Mouse (Mus musculus) limb, embryonic 15.5 days (tissue): ENCODE measurements around the gene Pik3r5. TPM values are rescaled to one million over a fixed set of nuclear protein-coding genes. Genes with fewer than 3 reads are reported as not detected.

Experiments
- ATAC-seq: fragments of 200-750 bp; cut with Nextera tagmentation; 2 replicates; pipeline ENCODE4 v1.8.0; 2017; ENCODE audit warnings: low read depth, moderate TSS enrichment; ENCODE audit not compliant: insufficient number of reproducible peaks, low FRiP score, low TSS enrichment
- H3K27ac ChIP-seq: fragments of 300-500 bp; sonication (generic); 2 replicates; pipeline ENCODE4 v1.5.1; 2015; ENCODE audit warnings: moderate library complexity, mild to moderate bottlenecking, inconsistent platforms
- H3K27me3 ChIP-seq: fragments of 300-500 bp; sonication (generic); 2 replicates; pipeline ENCODE4 v1.6.1; 2015; ENCODE audit warnings: inconsistent platforms
- H3K36me3 ChIP-seq: fragments of 300-500 bp; sonication (generic); 2 replicates; pipeline ENCODE4 v1.6.1; 2015; ENCODE audit warnings: inconsistent platforms
- H3K4me1 ChIP-seq: fragments of 300-500 bp; sonication (generic); 2 replicates; pipeline ENCODE4 v1.6.1; 2015; ENCODE audit warnings: inconsistent platforms
- H3K4me2 ChIP-seq: fragments of 300-500 bp; sonication (generic); 2 replicates; pipeline ENCODE4 v1.6.1; 2015; ENCODE audit warnings: mild to moderate bottlenecking, inconsistent platforms
- H3K4me3 ChIP-seq: fragments of 300-500 bp; sonication (generic); 2 replicates; pipeline ENCODE4 v1.5.1; 2015; ENCODE audit warnings: mild to moderate bottlenecking, inconsistent platforms
- H3K9ac ChIP-seq: fragments of 300-500 bp; sonication (generic); 2 replicates; pipeline ENCODE4 v1.6.1; 2015; ENCODE audit warnings: inconsistent platforms
- H3K9me3 ChIP-seq: fragments of 300-500 bp; sonication (generic); 2 replicates; pipeline ENCODE4 v1.6.1; 2016; ENCODE audit warnings: inconsistent platforms
- WGBS: fragments of 180-500 bp; shearing (Covaris S2); methylation state at CpG from one replicate; pipeline ENCODE4 v1.1.7; 2015; 5-methylcytosine and 5-hydroxymethylcytosine counted together
- polyA plus RNA-seq: library from polyadenylated mRNA; unstranded; fragments of >200 nt; fragmentation: Nextera tagmentation; extraction: Ambion mirVana; gene quantifications from 2 replicates; pipeline ENCODE4 v1.2.1, GENCODE M21; 2015

Pik3r5 gene
- polyA plus RNA-seq, 1 experiment from 2014 or later = 0.36 TPM

DNA sequence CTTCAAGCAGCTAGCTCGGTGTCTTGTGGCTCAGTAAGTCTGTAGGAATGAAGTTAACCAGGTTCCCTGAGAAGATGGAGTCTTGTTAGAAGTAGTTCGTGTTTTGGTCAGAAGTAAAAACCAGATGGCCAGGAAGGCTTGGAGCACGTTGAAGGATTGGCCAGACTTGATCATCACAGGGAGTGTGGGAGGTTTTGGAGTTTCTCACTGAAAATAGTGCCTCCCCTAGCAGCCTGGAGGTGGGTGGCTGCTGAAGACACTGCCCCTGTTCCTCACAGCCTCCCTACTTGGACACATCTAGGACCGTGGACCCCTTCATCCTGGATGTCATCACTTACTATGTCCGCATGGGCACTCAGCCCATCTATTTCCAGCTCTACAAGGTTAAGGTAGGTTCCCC lies 107.7 kb downstream of the Pik3r5 start:
- no peak overlapping the region for H3K4me3 ChIP-seq
- H3K4me1 ChIP-seq = peaks cover 3% of the 10 kb centered on the region; the same call in 1 of the 2 replicates
- H3K9ac ChIP-seq = no peak overlapping the region
- no peaks in the 10 kb centered on the region for H3K9me3 ChIP-seq
- no peak for ATAC-seq
- no peak overlapping the region for H3K27ac ChIP-seq
- H3K27me3 ChIP-seq = no peaks in the 10 kb centered on the region
- H3K36me3 ChIP-seq = no peaks in the 10 kb centered on the region
- WGBS = 56% methylated on average over 5 of the region's 5 CpGs
- no peak overlapping the region for H3K4me2 ChIP-seq

DNA sequence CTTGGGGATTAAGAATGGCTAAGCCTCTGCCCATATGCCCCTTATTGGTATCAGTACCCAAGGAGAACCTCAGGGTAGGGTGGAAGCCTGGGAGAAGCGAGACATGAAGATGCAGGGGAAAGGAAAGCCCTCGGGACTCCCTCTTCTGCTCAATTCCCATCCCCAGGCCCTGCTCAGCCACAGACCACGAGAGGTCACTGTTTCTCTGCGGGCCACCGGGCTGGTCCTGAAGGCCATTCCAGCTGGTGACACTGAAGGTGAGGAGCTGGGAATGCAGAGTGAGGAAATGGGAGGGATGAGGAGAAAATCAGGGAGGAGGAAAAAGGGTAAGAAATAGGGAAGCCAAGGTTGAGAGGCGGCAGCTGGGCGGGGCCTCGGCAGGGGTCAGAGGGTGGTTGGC lies 112.6 kb downstream of the Pik3r5 start:
- no peak overlapping the region for H3K4me2 ChIP-seq
- no peak for ATAC-seq
- no peak overlapping the region for H3K27ac ChIP-seq
- 10% methylated on average over 8 of the region's 8 CpGs for WGBS
- peaks cover 3% of the 10 kb centered on the region; the same call in 1 of the 2 replicates for H3K27me3 ChIP-seq
- no peaks in the 10 kb centered on the region for H3K9me3 ChIP-seq
- no peaks in the 10 kb centered on the region for H3K36me3 ChIP-seq
- H3K9ac ChIP-seq = no peak overlapping the region
- H3K4me1 ChIP-seq = peaks cover 7% of the 10 kb centered on the region; the same call in 1 of the 2 replicates
- H3K4me3 ChIP-seq = no peak overlapping the region

DNA sequence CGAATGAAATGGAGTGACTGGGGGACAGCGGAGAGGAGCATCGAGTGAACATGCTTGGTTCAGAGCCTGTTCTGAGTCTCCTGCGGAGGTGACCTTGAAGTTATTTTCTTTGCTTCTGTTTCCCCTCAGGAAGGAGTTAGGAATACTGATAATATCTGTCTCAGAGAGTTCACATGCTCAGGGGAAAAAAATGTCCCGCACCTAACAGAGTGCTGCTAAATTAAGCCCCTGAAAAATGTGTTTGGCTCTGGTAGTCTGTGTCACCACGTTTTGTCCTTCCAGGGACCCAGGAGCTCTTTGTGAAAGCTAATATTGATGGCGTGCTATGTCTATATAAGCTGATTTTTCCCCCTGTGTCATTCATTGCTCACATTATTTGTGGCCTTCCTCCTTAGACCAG lies 113.3 kb downstream of the Pik3r5 start:
- no peak for ATAC-seq
- H3K9me3 ChIP-seq = no peaks in the 10 kb centered on the region
- H3K4me1 ChIP-seq = peaks cover 7% of the 10 kb centered on the region; the same call in 1 of the 2 replicates
- no peak overlapping the region for H3K9ac ChIP-seq
- no peak overlapping the region for H3K4me3 ChIP-seq
- no peaks in the 10 kb centered on the region for H3K36me3 ChIP-seq
- H3K27ac ChIP-seq = no peak overlapping the region
- H3K27me3 ChIP-seq = peaks cover 3% of the 10 kb centered on the region; the same call in 1 of the 2 replicates
- 49% methylated on average over 7 of the region's 7 CpGs for WGBS
- H3K4me2 ChIP-seq = no peak overlapping the region

DNA sequence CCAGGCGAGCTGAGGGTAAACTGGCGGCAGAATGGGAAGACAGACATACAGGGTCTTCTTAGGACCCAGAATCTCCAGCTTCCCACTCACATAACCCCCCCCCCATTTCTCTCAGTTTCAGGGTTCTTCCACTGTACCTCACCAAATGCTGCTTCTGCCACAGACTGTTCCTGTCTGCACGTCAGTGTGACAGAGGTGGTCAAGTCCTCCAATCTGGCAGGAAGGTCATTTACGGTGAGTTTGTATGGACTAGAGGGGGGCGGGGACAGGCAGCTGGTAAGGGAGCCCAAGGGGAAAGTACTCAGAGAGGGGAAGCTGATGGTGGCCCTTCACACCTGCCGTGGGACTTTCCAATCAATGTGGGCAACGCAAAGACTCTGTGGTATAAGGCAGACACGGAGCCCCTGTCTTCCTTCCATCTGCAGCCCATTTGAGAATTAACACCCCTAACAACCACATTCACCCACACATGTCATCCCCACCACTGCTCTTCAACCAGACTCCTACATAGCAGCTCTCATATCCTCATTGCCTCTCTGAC lies 113.8 kb downstream of the Pik3r5 start:
- peaks cover 3% of the 10 kb centered on the region; the same call in 1 of the 2 replicates for H3K27me3 ChIP-seq
- ATAC-seq = no peak
- no peak overlapping the region for H3K4me3 ChIP-seq
- H3K9ac ChIP-seq = no peak overlapping the region
- H3K9me3 ChIP-seq = no peaks in the 10 kb centered on the region
- H3K27ac ChIP-seq = no peak overlapping the region
- 69% methylated on average over 8 of the region's 8 CpGs for WGBS
- peaks cover 7% of the 10 kb centered on the region; the same call in 1 of the 2 replicates for H3K4me1 ChIP-seq
- H3K36me3 ChIP-seq = no peaks in the 10 kb centered on the region
- H3K4me2 ChIP-seq = no peak overlapping the region

Other genes starting within 250 kb of the Pik3r5 start
- 8.2 and 9.0 TPM in 2 replicates for gene Ntn1, start 31.3 kb upstream of the Pik3r5 start, polyA plus RNA-seq
- 3.1 TPM in 2 replicates for gene Pik3r6, start 70.9 kb downstream of the Pik3r5 start, polyA plus RNA-seq
- gene Mfsd6l, start 124.1 kb downstream of the Pik3r5 start, polyA plus RNA-seq = 0.32 and 0.51 TPM in 2 replicates
- 0.72 and 0.84 TPM in 2 replicates for gene Ccdc42, start 154.9 kb downstream of the Pik3r5 start, polyA plus RNA-seq